Mouse (Mus musculus) left cerebral cortex, postnatal 25 days (tissue): ENCODE measurements around the gene Hmx1. TPM values are rescaled to one million over a fixed set of nuclear protein-coding genes. Genes with fewer than 3 reads are reported as not detected.

ENCODE experiments used
- DNase-seq, 2 experiments: peaks; one replicate each; pipeline ENCODE4 v3.0.0; 2022; ENCODE audit warnings: low spot score in 2 of 2, mixed read lengths in 1 of 2
- intact Hi-C: fragments of 180-260 bp; cut with DNase I; formaldehyde crosslinking; loops from one replicate; pipeline ENCODE4 v1.15.1; 2025
- total RNA-seq, 2 experiments: library from RNA; stranded (reverse); gene quantifications; 2 replicates each; pipeline ENCODE4 v1.2.3; 2021

Gene Hmx1
- total RNA-seq, 2 experiments from 2014 or later, result not detected

DNA sequence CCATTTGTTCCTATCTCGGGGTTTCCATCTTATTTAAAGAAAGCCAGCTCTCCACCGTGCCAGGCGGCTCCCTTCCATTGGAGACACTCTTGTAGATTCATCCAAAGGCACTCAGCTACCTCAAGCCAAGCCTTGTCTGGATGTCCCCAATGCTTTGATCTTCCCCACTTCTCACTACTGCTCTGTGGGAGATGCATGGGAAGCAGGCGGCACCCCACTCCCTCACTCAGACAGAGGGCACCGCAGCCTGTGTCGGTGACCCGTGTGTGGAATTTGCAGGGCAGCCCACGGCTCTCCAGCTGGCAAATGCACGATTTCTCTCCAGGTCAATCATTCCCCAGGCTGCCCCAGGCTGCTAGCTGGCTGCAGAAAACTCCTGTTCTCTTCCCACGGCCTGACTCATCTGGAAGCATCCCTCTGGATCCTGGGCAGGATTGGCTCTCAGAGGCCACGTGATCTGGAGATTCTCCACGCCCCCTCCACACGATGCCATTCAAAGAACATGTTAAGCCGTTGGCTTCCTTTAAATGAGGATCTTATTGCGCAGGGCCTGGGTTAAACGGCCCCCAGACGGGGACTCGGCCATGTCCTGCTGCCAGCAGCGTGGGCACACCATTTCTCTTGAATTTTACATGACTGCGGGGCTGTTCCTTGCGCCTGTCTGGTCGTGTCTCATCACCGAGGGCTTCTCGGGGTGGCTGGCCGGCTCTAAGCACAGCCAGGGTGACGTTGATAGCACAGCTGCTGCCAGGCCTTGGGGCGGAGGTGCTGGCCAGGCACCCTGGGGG is 58.9 kb downstream of the Hmx1 start:
- intact Hi-C loops, result no loop called here
- DNase-seq, result peak; percentile 71 to 94

Other genes starting within 250 kb of the Hmx1 start
- 10 to 100 TPM; 20.6 to 24.4 TPM for gene Adra2c, start 110.8 kb upstream of the Hmx1 start, total RNA-seq
- under 1 TPM; 0.16 to 0.39 TPM for gene Cpz, start 136.6 kb downstream of the Hmx1 start, total RNA-seq
- gene Trmt44, start 186.0 kb downstream of the Hmx1 start, total RNA-seq, result 1 to 10 TPM; 7.6 to 8.7 TPM
- 10 to 100 TPM; 26.6 to 29.5 TPM for gene Acox3, start 193.9 kb downstream of the Hmx1 start, total RNA-seq